Mouse (Mus musculus) bone marrow macrophage, adult 2 months (primary cell): ENCODE data around the gene Zfp334.

Source experiments
- CTCF ChIP-seq: IDR thresholded peaks from 2 replicates; pipeline ENCODE4 v1.5.1; 2012; ENCODE audit warnings: low read depth, mild to moderate bottlenecking, low read length, moderate library complexity
- POLR2A ChIP-seq: IDR thresholded peaks from 2 replicates; pipeline ENCODE4 v1.6.1; 2012; ENCODE audit warnings: mild to moderate bottlenecking, low read depth, low read length, borderline replicate concordance

- TF ChIP-seq CTCF (no peak), POLR2A (no peak)
These were observed 27.7 kb upstream of the Zfp334 start for GRCm38 (mm10) chr2:165415795-165416194.
